Mouse (Mus musculus) megakaryocyte, adult 5-6 weeks (primary cell): ENCODE results near the gene Vps54. TPM values are rescaled to one million over a fixed set of nuclear protein-coding genes. Genes with fewer than 3 reads are reported as not detected.
"Not testable (repeated sequence)": the region's sequence is repeated elsewhere in the genome, so short reads cannot be mapped to it uniquely, and the experiment has no call there.

Experiments used
- ATAC-seq: 2 replicates; pipeline ENCODE4 v1.8.0; 2016; ENCODE audit warnings: mild to moderate bottlenecking, inconsistent platforms; ENCODE audit not compliant: poor library complexity, severe bottlenecking
- total RNA-seq, 2 experiments: library from RNA; stranded (forward) in 1 of 2; stranded (reverse) in 1 of 2; fragments of 153-499, 151-499 nt in 1 of 2; fragments of 221-1000, 200-1000 nt in 1 of 2; gene quantifications; 2 replicates each; pipeline versions ENCODE4 v1.2.3 to v1.2.4; 2015 to 2017

Vps54 gene
- total RNA-seq, 2 experiments from 2014 or later: 56.7 to 87.9 TPM

DNA sequence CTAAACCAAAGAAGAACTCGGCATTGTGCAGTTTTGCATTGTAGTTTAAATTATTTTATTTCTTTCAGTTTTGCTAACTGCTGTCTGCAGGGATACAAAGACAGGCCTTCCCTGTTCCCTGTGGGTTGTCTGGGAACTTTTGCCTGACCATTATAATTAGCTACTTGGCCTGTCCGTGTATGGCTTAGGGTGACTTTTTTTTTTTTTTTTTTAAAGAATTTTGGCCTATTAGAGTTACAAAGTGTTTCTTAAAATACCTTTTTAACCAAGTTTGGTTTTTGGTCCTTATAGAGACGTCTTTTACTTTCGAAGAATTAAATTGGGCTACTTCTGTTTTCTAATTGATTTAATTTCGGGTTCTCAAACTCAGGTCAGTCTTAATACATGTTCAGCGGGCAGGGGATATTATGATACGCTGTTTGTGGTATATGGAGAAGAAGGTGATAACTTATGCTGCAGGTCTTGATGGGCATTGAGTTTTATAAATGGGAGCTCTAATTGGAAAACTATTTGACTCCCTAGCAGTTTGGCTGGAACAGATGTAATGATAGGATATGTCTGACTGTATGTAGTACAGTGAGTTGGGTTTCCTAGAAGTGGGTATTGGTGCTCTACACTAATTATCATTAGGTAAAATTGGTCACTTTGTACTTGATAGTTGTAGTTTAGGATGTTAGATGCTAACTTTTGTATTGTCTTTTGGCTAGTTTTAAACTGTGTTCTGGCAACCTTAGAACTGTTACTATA is 855 bp downstream of the Vps54 start:
- ATAC-seq: no peak

DNA sequence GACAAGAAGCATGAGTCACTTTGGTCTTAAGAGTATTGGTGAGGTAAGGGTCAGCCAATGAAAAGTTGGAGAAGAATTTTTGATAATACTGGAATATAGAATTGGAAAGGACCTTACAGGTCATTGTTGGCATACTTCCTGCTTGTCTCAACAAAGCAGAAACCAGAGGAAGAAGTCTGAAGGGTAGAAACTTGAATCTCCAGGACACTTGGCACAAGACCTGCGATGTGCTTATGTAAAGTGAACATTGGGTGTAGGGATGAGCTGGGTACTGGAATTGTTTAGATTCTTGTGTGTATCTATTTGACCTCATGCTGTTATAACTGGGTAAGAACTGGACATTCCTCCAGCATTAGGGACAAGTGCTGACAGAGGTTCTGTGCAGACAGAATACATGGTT is 2.3 kb downstream of the Vps54 start:
- ATAC-seq: no peak

DNA sequence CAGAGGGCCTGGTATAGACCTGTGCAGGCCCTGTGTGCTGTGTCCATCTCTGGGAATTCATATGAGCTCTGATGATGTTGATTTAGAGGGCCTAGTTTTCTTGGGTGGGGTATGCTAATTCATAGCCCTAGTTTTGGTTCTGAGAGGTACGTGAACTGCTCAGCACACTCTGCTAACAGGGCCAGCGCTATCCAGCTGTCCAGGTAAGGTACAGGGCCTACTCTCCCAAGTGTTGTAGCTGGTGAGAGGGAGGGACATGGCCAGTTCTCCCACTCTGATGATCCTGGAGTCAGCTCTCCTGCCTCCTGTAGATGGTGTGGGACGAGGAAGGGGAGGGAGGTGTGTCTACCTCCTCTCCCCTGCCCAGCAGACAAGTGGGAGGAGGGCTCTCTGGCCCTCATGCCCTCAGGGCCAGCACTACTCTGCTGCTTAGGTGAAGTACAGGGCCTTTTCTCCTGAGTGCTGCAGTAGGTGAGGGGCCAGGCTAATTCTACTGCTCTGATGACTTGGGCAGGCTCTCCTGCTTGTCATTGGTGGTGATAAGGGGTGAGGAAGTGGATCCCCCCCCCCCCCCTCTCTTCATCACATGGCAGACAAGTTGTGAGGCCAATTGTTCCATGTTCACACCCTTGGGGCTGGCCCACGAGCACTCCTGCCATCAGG is 8.3 kb downstream of the Vps54 start:
- ATAC-seq: peak; percentile 49

GRCm38 (mm10) chr11:21247940-21248339 is 8.9 kb downstream of the Vps54 start:
- ATAC-seq: no peak

GRCm38 (mm10) chr11:21250366-21250765 is 11.3 kb downstream of the Vps54 start:
- ATAC-seq: peak; percentile 93

GRCm38 (mm10) chr11:21258611-21259010 is 19.5 kb downstream of the Vps54 start:
- ATAC-seq: not testable (repeated sequence)

- ATAC-seq: peak; percentile 94
Measured at GRCm38 (mm10) chr11:21265423-21265822, 26.3 kb downstream of the Vps54 start.

- no peak for ATAC-seq
Measured at GRCm38 (mm10) chr11:21276151-21276550, 37.1 kb downstream of the Vps54 start.

GRCm38 (mm10) chr11:21286391-21286790 is 47.3 kb downstream of the Vps54 start:
- no peak for ATAC-seq

DNA sequence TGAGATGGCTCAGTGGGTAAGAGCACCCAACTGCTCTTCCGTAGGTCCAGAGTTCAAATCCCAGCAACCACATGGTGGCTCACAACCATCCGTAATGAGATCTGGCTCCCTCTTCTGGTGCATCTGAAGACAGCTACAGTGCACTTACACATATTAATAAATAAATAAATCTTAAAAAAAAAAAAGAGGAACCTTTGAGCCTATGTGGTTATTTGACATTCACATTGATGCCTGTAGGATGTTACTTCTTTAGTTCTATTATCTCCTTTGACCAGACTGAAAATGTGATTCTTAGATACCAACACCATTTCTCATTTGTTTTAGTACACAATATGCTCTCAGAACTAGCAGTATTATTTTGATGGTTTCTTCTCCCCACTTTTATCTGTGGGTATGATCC is 49.1 kb downstream of the Vps54 start:
- ATAC-seq: not testable (repeated sequence)

GRCm38 (mm10) chr11:21295486-21295885 is 56.4 kb downstream of the Vps54 start:
- no peak for ATAC-seq

GRCm38 (mm10) chr11:21303619-21304018 is 64.5 kb downstream of the Vps54 start:
- no peak for ATAC-seq

DNA sequence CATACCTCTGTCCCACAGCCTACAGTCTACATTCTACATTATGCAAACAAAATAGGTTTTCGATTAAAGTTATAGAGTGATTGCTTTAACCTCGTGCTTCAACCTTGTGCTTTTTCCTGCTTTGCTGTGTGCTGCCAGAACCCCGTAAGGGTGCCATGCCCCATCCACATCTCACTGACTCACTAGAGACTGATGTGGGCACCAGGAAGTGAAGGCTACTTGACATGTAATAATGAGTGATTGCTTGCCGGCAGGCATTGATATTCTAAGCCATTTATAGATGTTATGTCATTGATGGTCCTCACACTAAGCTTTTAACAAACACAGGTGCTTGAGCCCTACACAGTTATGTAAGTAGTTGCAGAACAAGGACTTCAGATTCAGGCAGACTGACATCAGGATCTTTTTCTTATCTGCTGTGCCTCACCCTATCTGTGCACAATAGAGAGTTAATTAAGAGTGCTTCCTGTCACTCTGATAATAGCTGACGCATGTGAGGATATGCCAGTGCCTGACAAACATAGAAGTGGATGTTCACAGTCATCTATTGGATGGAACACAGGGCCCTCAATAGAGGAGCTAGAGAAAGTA is 68.1 kb downstream of the Vps54 start:
- no peak for ATAC-seq

DNA sequence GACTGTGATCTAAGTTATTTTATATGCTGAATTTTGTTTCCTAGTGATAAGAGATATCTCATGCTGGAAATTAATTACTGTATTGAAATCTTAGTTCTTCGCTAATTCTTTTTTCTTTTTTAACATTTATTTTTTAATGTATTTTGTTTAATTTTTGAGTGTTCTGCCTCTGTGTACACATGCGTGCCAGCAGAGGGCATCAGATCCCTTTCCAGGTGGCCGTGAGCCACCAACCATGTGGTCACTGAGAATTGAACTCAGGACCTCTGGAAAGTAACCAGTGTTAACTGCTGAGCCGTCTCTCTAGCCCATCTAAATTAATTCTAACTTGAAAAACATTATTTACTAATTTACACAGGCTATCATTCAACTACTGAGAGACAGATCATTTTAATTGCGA is 69.0 kb downstream of the Vps54 start:
- peak; percentile 63 for ATAC-seq

GRCm38 (mm10) chr11:21309516-21309915 is 70.4 kb downstream of the Vps54 start:
- ATAC-seq: no peak

GRCm38 (mm10) chr11:21313922-21314657 is 75.0 kb downstream of the Vps54 start:
- ATAC-seq: 0 out of 2 replicates have a peak, but pooled peaks have one; percentile 21

DNA sequence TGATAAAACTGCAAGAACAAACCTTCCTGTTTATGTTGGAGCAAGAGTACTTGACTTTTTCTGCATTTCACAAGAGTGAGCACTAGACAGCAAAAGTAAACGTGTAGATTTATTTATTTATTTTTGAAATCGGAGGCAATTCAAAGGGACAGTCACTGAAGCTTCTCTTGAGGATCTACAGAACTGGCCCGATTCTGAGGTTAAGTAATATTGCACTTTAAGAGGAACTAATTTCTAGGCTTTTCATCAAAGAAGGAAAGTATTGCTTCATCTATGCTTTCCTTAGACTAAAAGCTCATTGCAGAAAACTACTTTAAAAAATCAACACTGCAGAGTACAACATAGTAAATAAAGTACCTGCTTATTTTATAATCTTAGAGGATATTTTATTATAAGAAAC is 82.5 kb downstream of the Vps54 start:
- ATAC-seq: peak; percentile 88

DNA sequence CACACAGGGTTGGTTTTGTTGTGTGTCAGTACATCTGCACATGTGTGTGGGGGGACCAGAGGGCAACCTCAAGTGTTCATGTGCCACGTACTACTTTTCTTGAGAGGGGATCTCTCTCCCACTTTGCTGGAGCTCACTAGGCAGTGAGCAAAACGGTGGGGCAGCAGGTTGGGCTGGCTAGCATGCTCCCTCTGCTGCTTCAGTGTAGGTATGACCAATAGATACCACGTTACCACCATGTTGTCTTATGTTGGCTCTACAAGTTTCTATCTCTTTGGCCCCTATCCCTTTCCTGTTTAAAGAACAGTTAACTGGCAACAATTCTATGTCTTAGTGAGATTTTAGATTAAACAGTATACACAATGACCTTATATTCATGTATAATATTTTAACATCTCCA is 83.3 kb downstream of the Vps54 start:
- peak; percentile 53; the same call in 1 of the 2 replicates for ATAC-seq

- no peak for ATAC-seq
Measured at GRCm38 (mm10) chr11:21325781-21326180, 86.7 kb downstream of the Vps54 start.

- no peak for ATAC-seq
Measured at GRCm38 (mm10) chr11:21326770-21327169, 87.7 kb downstream of the Vps54 start.

DNA sequence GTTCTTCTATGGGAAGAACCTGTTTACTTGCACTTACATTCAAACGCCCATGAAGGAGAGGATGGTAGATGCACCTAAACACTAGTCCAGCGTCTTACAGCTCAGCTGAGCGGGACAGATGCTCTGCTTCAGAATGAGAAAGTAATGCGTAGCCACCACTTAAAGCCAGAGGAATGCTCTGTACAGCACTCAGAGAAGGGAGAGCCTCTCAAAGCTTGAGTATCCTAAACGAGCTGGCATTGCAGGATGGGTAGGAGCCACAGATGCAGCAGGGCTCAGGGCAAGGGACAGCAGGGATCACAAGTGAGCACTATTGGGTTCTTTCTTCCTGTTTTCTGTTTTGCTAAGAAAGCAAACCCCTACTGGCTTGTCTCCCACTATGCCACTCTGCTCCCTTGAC is 88.4 kb downstream of the Vps54 start:
- ATAC-seq: no peak
